Mouse (Mus musculus): ENCODE data around the gene Fnbp1l. TPM values are rescaled to one million over a fixed set of nuclear protein-coding genes. Genes with fewer than 3 reads are reported as not detected.

Fnbp1l gene
- polyA plus RNA-seq, 1 experiment from 2014 or later: 19.8 TPM

- no peak for ATAC-seq
- no peaks in the 10 kb centered on the region for H3K27me3 ChIP-seq (replicated peaks; ENCODE audit: control insufficient read depth, insufficient read depth, low read length)
- 59% methylated on average over 4 of the region's 4 CpGs for WGBS
- H3K4me3 ChIP-seq (ENCODE audit: low read depth, low read length): no peak overlapping the region
- peaks cover 25% of the 10 kb centered on the region for H3K36me3 ChIP-seq (ENCODE audit: control insufficient read depth, insufficient read depth)
- H3K27ac ChIP-seq (ENCODE audit: low read depth, low read length): no peak overlapping the region
- H3K4me2 ChIP-seq (replicated peaks; ENCODE audit: low read depth): no peak overlapping the region
- H3K4me1 ChIP-seq (replicated peaks; ENCODE audit: control insufficient read depth, insufficient read depth, low read length): no peaks in the 10 kb centered on the region
- TF ChIP-seq CTCF (IDR thresholded peaks at IDR 0.05; ENCODE audit: low read depth): no peak
- no peaks in the 10 kb centered on the region for H3K9me3 ChIP-seq (ENCODE audit: control insufficient read depth)
- no peak overlapping the region for H3K9ac ChIP-seq (ENCODE audit: low read depth, low read length)
Observed at GRCm38 (mm10) chr3:122540918-122541317, 78.6 kb downstream of the Fnbp1l start.

- Histone ChIP-seq H3K27me3 (replicated peaks; ENCODE audit: control insufficient read depth, insufficient read depth, low read length) (no peaks in the 10 kb centered on the region), H3K9me3 (ENCODE audit: control insufficient read depth) (no peaks in the 10 kb centered on the region), H3K4me1 (replicated peaks; ENCODE audit: control insufficient read depth, insufficient read depth, low read length) (no peaks in the 10 kb centered on the region), H3K4me3 (ENCODE audit: low read depth, low read length) (no peak overlapping the region), H3K36me3 (ENCODE audit: control insufficient read depth, insufficient read depth) (peaks cover 25% of the 10 kb centered on the region), H3K27ac (ENCODE audit: low read depth, low read length) (no peak overlapping the region), H3K4me2 (replicated peaks; ENCODE audit: low read depth) (no peak overlapping the region), H3K9ac (ENCODE audit: low read depth, low read length) (no peak overlapping the region)
- no peak for ATAC-seq
- no peak for TF ChIP-seq CTCF (IDR thresholded peaks at IDR 0.05; ENCODE audit: low read depth)
- 80% methylated on average over 17 of the region's 17 CpGs for WGBS
Observed at GRCm38 (mm10) chr3:122539961-122540690, 79.4 kb downstream of the Fnbp1l start.

GRCm38 (mm10) chr3:122538851-122539250, 80.7 kb downstream of the Fnbp1l start:
- H3K27ac ChIP-seq (ENCODE audit: low read depth, low read length): 0 out of 2 replicates have a peak overlapping the region, but pooled peaks have one; percentile 50
- no peak overlapping the region for H3K4me3 ChIP-seq (ENCODE audit: low read depth, low read length)
- H3K4me1 ChIP-seq (replicated peaks; ENCODE audit: control insufficient read depth, insufficient read depth, low read length): no peaks in the 10 kb centered on the region
- H3K36me3 ChIP-seq (ENCODE audit: control insufficient read depth, insufficient read depth): peaks cover 14% of the 10 kb centered on the region
- no peak for TF ChIP-seq CTCF (IDR thresholded peaks at IDR 0.05; ENCODE audit: low read depth)
- 70% methylated on average over 2 of the region's 2 CpGs for WGBS
- no peaks in the 10 kb centered on the region for H3K9me3 ChIP-seq (ENCODE audit: control insufficient read depth)
- ATAC-seq: peak; percentile 48; the same call in 1 of the 2 replicates
- H3K4me2 ChIP-seq (replicated peaks; ENCODE audit: low read depth): no peak overlapping the region
- no peaks in the 10 kb centered on the region for H3K27me3 ChIP-seq (replicated peaks; ENCODE audit: control insufficient read depth, insufficient read depth, low read length)
- no peak overlapping the region for H3K9ac ChIP-seq (ENCODE audit: low read depth, low read length)

- no peak for ATAC-seq
- TF ChIP-seq CTCF (IDR thresholded peaks at IDR 0.05; ENCODE audit: low read depth): no peak
- H3K27ac ChIP-seq (ENCODE audit: low read depth, low read length): 0 out of 2 replicates have a peak overlapping the region, but pooled peaks have one; percentile 15
- no peaks in the 10 kb centered on the region for H3K27me3 ChIP-seq (replicated peaks; ENCODE audit: control insufficient read depth, insufficient read depth, low read length)
- peaks cover 9% of the 10 kb centered on the region for H3K36me3 ChIP-seq (ENCODE audit: control insufficient read depth, insufficient read depth)
- no peaks in the 10 kb centered on the region for H3K4me1 ChIP-seq (replicated peaks; ENCODE audit: control insufficient read depth, insufficient read depth, low read length)
- H3K4me2 ChIP-seq (replicated peaks; ENCODE audit: low read depth): no peak overlapping the region
- WGBS: 83% methylated on average over 8 of the region's 8 CpGs
- H3K9ac ChIP-seq (ENCODE audit: low read depth, low read length): no peak overlapping the region
- H3K9me3 ChIP-seq (ENCODE audit: control insufficient read depth): no peaks in the 10 kb centered on the region
- H3K4me3 ChIP-seq (ENCODE audit: low read depth, low read length): no peak overlapping the region
Observed at GRCm38 (mm10) chr3:122535938-122536703, 83.4 kb downstream of the Fnbp1l start.

- TF ChIP-seq CTCF (IDR thresholded peaks at IDR 0.05; ENCODE audit: low read depth): no peak
- ATAC-seq: no peak
Observed at GRCm38 (mm10) chr3:122528477-122528876, 91.0 kb downstream of the Fnbp1l start.

GRCm38 (mm10) chr3:122521294-122521693, 98.2 kb downstream of the Fnbp1l start:
- WGBS: 22% methylated on average over 1 of the region's 1 CpGs
- peak; percentile 78 for ATAC-seq
- no peaks in the 10 kb centered on the region for H3K27me3 ChIP-seq (replicated peaks; ENCODE audit: control insufficient read depth, insufficient read depth, low read length)
- H3K9ac ChIP-seq (ENCODE audit: low read depth, low read length): no peak overlapping the region
- H3K4me1 ChIP-seq (replicated peaks; ENCODE audit: control insufficient read depth, insufficient read depth, low read length): no peaks in the 10 kb centered on the region; the same call in 1 of the 2 replicates
- peaks cover 70% of the 10 kb centered on the region for H3K36me3 ChIP-seq (ENCODE audit: control insufficient read depth, insufficient read depth)
- H3K27ac ChIP-seq (ENCODE audit: low read depth, low read length): peak overlapping the region; percentile 75; the same call in 1 of the 2 replicates
- H3K4me2 ChIP-seq (replicated peaks; ENCODE audit: low read depth): no peak overlapping the region
- H3K9me3 ChIP-seq (ENCODE audit: control insufficient read depth): no peaks in the 10 kb centered on the region
- no peak overlapping the region for H3K4me3 ChIP-seq (ENCODE audit: low read depth, low read length)
- no peak for TF ChIP-seq CTCF (IDR thresholded peaks at IDR 0.05; ENCODE audit: low read depth)

More at GRCm38 (mm10) chr3:122528477-122528876, 91.0 kb downstream of the Fnbp1l start:
- H3K9ac ChIP-seq (ENCODE audit: low read depth, low read length): no peak overlapping the region
- H3K36me3 ChIP-seq (ENCODE audit: control insufficient read depth, insufficient read depth): peaks cover 64% of the 10 kb centered on the region
- H3K27me3 ChIP-seq (replicated peaks; ENCODE audit: control insufficient read depth, insufficient read depth, low read length): no peaks in the 10 kb centered on the region
- no peak overlapping the region for H3K4me2 ChIP-seq (replicated peaks; ENCODE audit: low read depth)
- WGBS: 49% methylated on average over 3 of the region's 3 CpGs
- H3K4me3 ChIP-seq (ENCODE audit: low read depth, low read length): no peak overlapping the region
- H3K27ac ChIP-seq (ENCODE audit: low read depth, low read length): no peak overlapping the region
- H3K4me1 ChIP-seq (replicated peaks; ENCODE audit: control insufficient read depth, insufficient read depth, low read length): no peaks in the 10 kb centered on the region
- H3K9me3 ChIP-seq (ENCODE audit: control insufficient read depth): no peaks in the 10 kb centered on the region

Measured in intestine, postnatal 0 days (tissue).